Mouse (Mus musculus) forebrain, embryonic 11.5 days (tissue): ENCODE data around the gene Nppc. TPM values are rescaled to one million over a fixed set of nuclear protein-coding genes. Genes with fewer than 3 reads are reported as not detected.

Source experiments
- ATAC-seq: fragments of 200-750 bp; cut with Nextera tagmentation; replicated peaks from 2 replicates; pipeline ENCODE4 v1.8.0; 2017; ENCODE audit warnings: moderate TSS enrichment; ENCODE audit not compliant: low FRiP score
- DNase-seq: peaks from one replicate; pipeline ENCODE4 v3.0.0-alpha.2; 2017; ENCODE audit warnings: low spot score
- H3K27ac ChIP-seq: fragments of 300-500 bp; sonication (generic); 2 replicates; pipeline ENCODE4 v1.5.1; 2014; ENCODE audit warnings: low read depth, low read length
- H3K27me3 ChIP-seq: fragments of 300-500 bp; sonication (generic); 2 replicates; pipeline ENCODE4 v1.6.1; 2014; ENCODE audit warnings: mild to moderate bottlenecking, low read length, mixed read lengths; ENCODE audit not compliant: control insufficient read depth, insufficient read depth
- H3K36me3 ChIP-seq: fragments of 300-500 bp; sonication (generic); 2 replicates; pipeline ENCODE4 v1.6.1; 2014; ENCODE audit warnings: mild to moderate bottlenecking, low read length, moderate library complexity, mixed read lengths; ENCODE audit not compliant: control insufficient read depth, insufficient read depth
- H3K4me1 ChIP-seq: fragments of 300-500 bp; sonication (generic); replicated peaks from 2 replicates; pipeline ENCODE4 v1.6.1; 2014; ENCODE audit warnings: low read length, mixed read lengths; ENCODE audit not compliant: control insufficient read depth, insufficient read depth
- H3K4me2 ChIP-seq: fragments of 300-500 bp; sonication (generic); 2 replicates; pipeline ENCODE4 v1.6.1; 2014; ENCODE audit warnings: low read depth, mild to moderate bottlenecking, low read length, moderate library complexity, mixed read lengths; ENCODE audit not compliant: severe bottlenecking
- H3K4me3 ChIP-seq: fragments of 300-500 bp; sonication (generic); 2 replicates; pipeline ENCODE4 v1.5.1; 2014; ENCODE audit warnings: low read depth, low read length
- H3K9ac ChIP-seq: fragments of 300-500 bp; sonication (generic); 2 replicates; pipeline ENCODE4 v1.6.1; 2014; ENCODE audit warnings: low read length
- H3K9me3 ChIP-seq: fragments of 300-500 bp; sonication (generic); 2 replicates; pipeline ENCODE4 v1.6.1; 2016; ENCODE audit warnings: low read length, mixed read lengths; ENCODE audit not compliant: control insufficient read depth
- WGBS: fragments of 180-500 bp; shearing (Covaris S2); extraction: QIAGEN DNeasy Blood & Tissue Kit; methylation state at CpG from one replicate; pipeline ENCODE4 v1.1.7; 2014; 5-methylcytosine and 5-hydroxymethylcytosine counted together
- polyA plus RNA-seq: library from polyadenylated mRNA; unstranded; fragments of >200 nt; fragmentation: Nextera tagmentation; extraction: Ambion mirVana; gene quantifications from 2 replicates; pipeline ENCODE4 v1.2.1, GENCODE M21; 2014

The Nppc gene
- polyA plus RNA-seq, 1 experiment from 2014 or later, result 0.98 TPM

DNA sequence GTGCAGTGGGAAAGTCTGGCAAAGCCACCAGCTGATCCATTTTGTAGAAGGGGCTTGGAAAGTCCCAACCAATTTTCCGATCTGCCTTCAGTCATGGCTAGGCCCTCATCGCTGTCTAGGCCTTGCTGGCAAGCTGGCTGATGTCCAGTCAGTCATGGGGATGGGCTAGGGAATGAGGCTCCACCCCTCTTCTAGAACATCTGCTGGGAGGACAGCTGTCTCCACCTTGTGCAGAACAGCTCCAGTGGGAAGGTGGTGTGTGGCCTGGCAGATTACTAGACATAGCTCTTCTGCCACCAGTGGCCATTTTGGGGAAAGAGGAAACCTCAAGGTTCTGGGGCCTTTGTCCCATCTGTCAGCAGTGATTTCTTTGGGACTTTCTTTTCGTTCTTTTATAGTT is 7.3 kb upstream of the Nppc start:
- H3K36me3 ChIP-seq, result no peaks in the 10 kb centered on the region
- no peak for ATAC-seq
- H3K9ac ChIP-seq, result no peak overlapping the region
- H3K27me3 ChIP-seq, result no peaks in the 10 kb centered on the region
- no peak overlapping the region for H3K4me3 ChIP-seq
- DNase-seq, result no peak
- H3K9me3 ChIP-seq, result no peaks in the 10 kb centered on the region
- H3K4me1 ChIP-seq, result no peaks in the 10 kb centered on the region
- no peak overlapping the region for H3K27ac ChIP-seq
- H3K4me2 ChIP-seq, result no peak overlapping the region
- WGBS, result 82% methylated on average over 3 of the region's 3 CpGs

DNA sequence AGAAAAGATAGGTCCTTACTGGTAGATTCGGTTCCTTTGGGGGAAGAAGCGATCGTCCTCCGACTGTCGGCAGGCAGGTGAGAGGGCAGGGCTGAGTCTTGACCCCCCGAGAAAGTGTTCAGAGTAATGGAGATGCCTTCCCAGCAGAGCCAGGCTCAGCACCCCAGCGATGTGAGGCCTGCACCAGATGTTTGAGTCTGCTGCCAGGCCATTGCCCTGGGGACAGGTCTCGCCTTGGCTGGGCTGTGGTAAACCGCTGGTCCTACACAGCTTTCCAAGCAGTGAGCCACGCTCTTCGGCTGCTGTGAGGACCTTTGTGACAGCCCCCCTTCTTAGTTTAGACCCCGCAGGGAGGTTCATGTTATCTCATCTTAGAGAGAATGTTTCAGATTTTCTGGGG is 4.8 kb upstream of the Nppc start:
- 90% methylated on average over 12 of the region's 12 CpGs for WGBS
- Histone ChIP-seq H3K4me2 (no peak overlapping the region), H3K27ac (no peak overlapping the region), H3K9me3 (no peaks in the 10 kb centered on the region), H3K9ac (no peak overlapping the region), H3K4me1 (0 out of 2 replicates have a peak, but pooled peaks cover 2% of the 10 kb centered on the region), H3K36me3 (no peaks in the 10 kb centered on the region), H3K27me3 (peaks cover 9% of the 10 kb centered on the region), H3K4me3 (no peak overlapping the region)
- no peak for ATAC-seq
- no peak for DNase-seq

DNA sequence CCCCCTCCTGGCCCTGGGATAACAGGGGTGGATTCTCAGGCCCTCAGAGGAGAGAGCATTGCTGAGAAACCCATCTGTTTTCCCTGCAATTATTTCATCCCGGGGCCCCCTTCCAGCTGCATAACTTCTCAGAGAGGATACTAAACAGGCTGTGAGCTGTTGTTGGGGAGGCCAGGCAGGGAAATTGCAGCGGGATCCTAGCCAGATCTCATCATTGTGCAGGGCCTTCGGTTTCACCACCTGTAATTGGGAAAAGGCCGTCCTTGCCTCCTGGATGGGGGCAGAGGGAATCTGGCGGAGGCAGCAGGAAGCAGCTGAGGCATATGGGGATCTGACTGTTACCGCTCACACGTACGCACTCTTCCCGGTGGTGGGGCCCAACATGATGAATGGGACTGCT is 4.0 kb upstream of the Nppc start:
- 77% methylated on average over 9 of the region's 9 CpGs for WGBS
- H3K4me3 ChIP-seq, result no peak overlapping the region
- H3K27me3 ChIP-seq, result peaks cover 13% of the 10 kb centered on the region
- no peak overlapping the region for H3K27ac ChIP-seq
- no peak for ATAC-seq
- no peak overlapping the region for H3K9ac ChIP-seq
- H3K4me2 ChIP-seq, result no peak overlapping the region
- 0 out of 2 replicates have a peak, but pooled peaks cover 2% of the 10 kb centered on the region for H3K4me1 ChIP-seq
- no peak for DNase-seq
- H3K9me3 ChIP-seq, result no peaks in the 10 kb centered on the region
- H3K36me3 ChIP-seq, result no peaks in the 10 kb centered on the region

DNA sequence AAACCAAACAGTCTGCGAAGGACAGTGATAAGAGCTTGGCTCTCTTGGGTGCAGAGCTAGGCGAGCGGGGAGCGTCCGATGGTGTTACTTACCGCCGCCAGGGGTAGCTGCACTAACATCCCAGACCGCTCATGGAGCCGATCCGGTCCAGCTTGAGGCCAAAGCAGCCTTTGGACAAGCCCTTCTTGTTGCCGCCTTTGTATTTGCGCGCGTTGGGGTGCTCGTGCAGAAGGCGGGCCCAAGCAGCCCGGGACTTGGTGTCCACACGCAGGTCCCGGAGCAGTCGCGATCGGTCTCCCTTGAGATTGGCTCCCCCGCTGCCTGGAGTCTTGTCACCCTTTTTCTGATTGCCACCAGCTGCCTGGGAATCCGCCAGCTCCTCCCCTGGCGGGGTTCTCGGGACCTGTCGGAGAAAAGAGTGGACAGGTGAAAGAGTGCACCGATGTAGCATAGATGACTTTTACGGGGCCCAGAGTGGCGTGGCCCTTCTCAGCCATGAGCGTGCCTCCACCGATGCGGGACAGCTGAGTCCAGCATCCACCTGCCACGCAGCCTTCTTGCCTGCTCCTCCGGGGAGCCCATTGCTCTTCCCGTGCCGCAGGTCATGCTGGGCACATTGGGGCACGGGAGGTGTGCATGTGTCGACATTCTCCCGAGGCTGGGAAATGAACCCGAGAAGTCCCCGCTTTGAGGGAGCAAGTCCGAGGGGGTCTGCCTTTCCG is 658 bp downstream of the Nppc start:
- H3K4me3 ChIP-seq, result peak overlapping the region; percentile 48
- peak overlapping the region; percentile 95 for H3K4me2 ChIP-seq
- under 1% methylated on average over 41 of the region's 44 CpGs for WGBS
- DNase-seq (peak; percentile 86), ATAC-seq (peak; percentile 67)
- no peaks in the 10 kb centered on the region for H3K9me3 ChIP-seq
- H3K27ac ChIP-seq, result no peak overlapping the region
- no peaks in the 10 kb centered on the region for H3K36me3 ChIP-seq
- 0 out of 2 replicates have a peak, but pooled peaks cover 2% of the 10 kb centered on the region for H3K4me1 ChIP-seq
- H3K27me3 ChIP-seq, result peaks cover 17% of the 10 kb centered on the region
- H3K9ac ChIP-seq, result peak overlapping the region; percentile 65

DNA sequence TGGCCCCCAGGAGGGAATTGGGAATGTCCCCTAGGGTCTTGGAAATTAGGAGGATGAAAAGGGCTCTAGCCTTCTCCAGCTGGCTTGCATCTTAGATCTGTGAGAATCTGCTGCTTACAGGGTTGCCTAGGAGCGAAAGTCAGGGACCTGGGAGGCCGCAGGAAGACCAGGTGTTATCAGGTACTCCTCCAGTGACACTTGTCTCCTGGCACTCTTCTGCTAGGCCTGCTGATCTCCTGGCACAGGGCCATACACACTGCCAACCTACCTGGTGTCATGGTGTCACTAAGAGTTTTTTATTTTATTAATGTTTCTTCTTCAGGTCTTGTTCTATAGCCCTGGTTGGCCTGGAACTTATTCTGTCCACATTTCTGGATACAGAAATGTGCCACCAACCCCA is 5.3 kb downstream of the Nppc start:
- Histone ChIP-seq H3K27me3 (peaks cover 8% of the 10 kb centered on the region; the same call in 1 of the 2 replicates), H3K27ac (no peak overlapping the region), H3K9ac (no peak overlapping the region), H3K9me3 (no peaks in the 10 kb centered on the region), H3K4me1 (no peaks in the 10 kb centered on the region), H3K4me2 (no peak overlapping the region), H3K36me3 (no peaks in the 10 kb centered on the region), H3K4me3 (no peak overlapping the region)
- ATAC-seq (no peak), DNase-seq (no peak)
- 71% methylated on average over 2 of the region's 2 CpGs for WGBS

DNA sequence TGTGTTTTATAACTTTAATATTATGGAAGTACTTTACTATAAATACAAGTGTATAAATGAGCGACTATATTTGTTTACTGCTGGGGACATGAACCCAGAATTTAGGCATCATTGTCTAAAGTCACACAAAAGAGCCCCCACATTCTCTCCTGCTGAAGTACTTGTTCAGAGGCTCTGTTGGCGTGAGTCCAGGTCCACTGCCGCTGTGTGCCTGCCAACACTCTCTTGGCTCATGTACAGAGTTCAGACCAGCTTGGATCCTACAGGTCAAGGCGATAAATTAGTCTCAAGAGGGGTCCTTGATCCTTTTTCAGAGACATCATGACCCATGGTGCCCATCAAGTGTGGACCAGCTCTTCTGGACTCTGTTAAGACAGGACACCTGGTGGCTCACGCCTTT is 13.3 kb downstream of the Nppc start:
- no peak overlapping the region for H3K27ac ChIP-seq
- H3K4me3 ChIP-seq, result no peak overlapping the region
- DNase-seq (no peak), ATAC-seq (no peak)
- H3K9ac ChIP-seq, result no peak overlapping the region
- no peaks in the 10 kb centered on the region for H3K27me3 ChIP-seq
- no peak overlapping the region for H3K4me2 ChIP-seq
- H3K9me3 ChIP-seq, result no peaks in the 10 kb centered on the region
- H3K36me3 ChIP-seq, result no peaks in the 10 kb centered on the region
- 88% methylated on average over 5 of the region's 5 CpGs for WGBS
- H3K4me1 ChIP-seq, result no peaks in the 10 kb centered on the region

DNA sequence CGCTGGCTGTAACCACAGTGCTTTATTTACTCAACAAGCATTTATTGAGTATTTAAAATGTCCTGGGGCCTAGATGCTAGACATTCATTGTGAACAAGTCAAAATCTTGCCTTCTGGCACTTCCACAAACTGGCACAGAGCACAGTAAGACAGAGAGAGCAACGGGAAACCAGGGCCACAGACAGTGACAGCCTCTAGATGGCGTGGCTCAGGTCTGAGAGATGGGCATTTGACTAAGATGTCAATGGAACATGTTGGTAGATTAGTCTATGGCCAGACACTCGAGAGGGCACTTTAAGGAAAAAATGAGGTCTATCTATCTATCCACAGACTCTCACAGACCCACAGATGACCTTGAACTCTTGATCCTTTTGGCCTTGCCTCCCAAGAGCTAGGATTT is 17.7 kb downstream of the Nppc start:
- 58% methylated on average over 4 of the region's 4 CpGs for WGBS
- ATAC-seq, result no peak
- DNase-seq, result no peak

DNA sequence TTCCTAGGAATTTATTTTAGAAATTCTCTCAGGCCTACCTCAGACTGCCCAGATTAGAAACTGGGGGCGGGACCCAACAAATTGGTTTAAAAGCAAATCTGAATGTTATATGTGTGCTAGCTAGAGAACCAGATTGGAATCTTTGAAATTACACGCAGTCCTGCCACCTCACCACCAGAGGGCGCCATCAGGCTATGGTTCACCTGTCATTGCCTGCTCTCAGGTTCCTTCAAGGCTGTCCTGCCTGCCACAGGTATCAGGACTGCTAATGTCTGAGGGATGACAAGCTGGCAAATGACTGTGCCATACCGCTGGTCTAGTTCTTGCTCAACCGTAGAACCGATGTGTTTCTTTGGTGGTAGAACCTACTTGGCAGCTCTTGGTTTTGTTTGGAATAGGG is 20.1 kb downstream of the Nppc start:
- no peaks in the 10 kb centered on the region for H3K4me1 ChIP-seq
- 13% methylated on average over 6 of the region's 6 CpGs for WGBS
- ATAC-seq, result no peak

More for the DNA sequence above, 17.7 kb downstream of the Nppc start:
- Histone ChIP-seq H3K27ac (no peak overlapping the region), H3K27me3 (no peaks in the 10 kb centered on the region), H3K4me2 (no peak overlapping the region), H3K9ac (no peak overlapping the region), H3K4me3 (no peak overlapping the region), H3K36me3 (no peaks in the 10 kb centered on the region), H3K4me1 (no peaks in the 10 kb centered on the region), H3K9me3 (no peaks in the 10 kb centered on the region)

DNA sequence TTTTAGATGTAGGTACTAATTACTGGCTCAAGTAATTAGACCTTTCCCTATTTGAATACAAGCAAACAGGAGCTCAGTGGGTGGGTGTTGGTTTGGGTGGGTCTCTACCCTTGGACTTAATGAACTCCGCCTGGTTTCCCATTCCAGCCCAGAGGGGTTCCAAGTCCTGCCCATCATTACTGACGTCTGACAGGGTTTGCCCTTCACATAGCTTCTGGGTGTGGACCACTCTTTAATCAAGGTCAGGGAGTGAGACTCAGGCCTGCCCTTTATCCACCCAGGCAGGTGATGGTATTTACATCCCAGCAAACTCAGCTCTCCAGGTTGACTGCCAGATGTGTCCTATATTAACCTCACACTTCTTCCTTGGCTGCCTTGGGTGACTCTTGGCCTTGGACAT is 22.9 kb downstream of the Nppc start:
- no peaks in the 10 kb centered on the region for H3K36me3 ChIP-seq
- H3K9ac ChIP-seq, result no peak overlapping the region
- ATAC-seq (no peak), DNase-seq (no peak)
- no peak overlapping the region for H3K4me2 ChIP-seq
- no peak overlapping the region for H3K4me3 ChIP-seq
- H3K9me3 ChIP-seq, result no peaks in the 10 kb centered on the region
- H3K4me1 ChIP-seq, result no peaks in the 10 kb centered on the region
- no peak overlapping the region for H3K27ac ChIP-seq
- no peaks in the 10 kb centered on the region for H3K27me3 ChIP-seq
- WGBS, result 48% methylated on average over 2 of the region's 2 CpGs

More for the DNA sequence above, 20.1 kb downstream of the Nppc start:
- no peaks in the 10 kb centered on the region for H3K27me3 ChIP-seq
- H3K4me3 ChIP-seq, result no peak overlapping the region
- H3K4me2 ChIP-seq, result no peak overlapping the region
- H3K36me3 ChIP-seq, result no peaks in the 10 kb centered on the region
- H3K9me3 ChIP-seq, result no peaks in the 10 kb centered on the region
- H3K9ac ChIP-seq, result no peak overlapping the region
- DNase-seq, result peak; percentile 80
- H3K27ac ChIP-seq, result no peak overlapping the region
